Mouse (Mus musculus) lung, adult 2 months (tissue): ENCODE measurements around the gene Tspan10. TPM values are rescaled to one million over a fixed set of nuclear protein-coding genes. Genes with fewer than 3 reads are reported as not detected.
"Not testable (repeated sequence)": the region's sequence is repeated elsewhere in the genome, so short reads cannot be mapped to it uniquely, and the experiment has no call there.

Experiments used
- DNase-seq: peaks from one replicate; pipeline ENCODE4 v3.0.0; 2022
- H3K4me1 ChIP-seq: fragments of 200-500 bp; 2 replicates; pipeline ENCODE4 v1.6.1; 2011; ENCODE audit warnings: low read length; ENCODE audit not compliant: control insufficient read depth, insufficient read depth
- H3K4me3 ChIP-seq: fragments of 200-500 bp; replicated peaks from 2 replicates; pipeline ENCODE3; 2011; ENCODE audit warnings: low read depth, mild to moderate bottlenecking, control low read depth, low read length; ENCODE audit errors: extremely low read depth
- CTCF ChIP-seq: fragments of 200-500 bp; IDR thresholded peaks from 2 replicates; pipeline ENCODE4 v1.5.1; 2011; ENCODE audit warnings: mild to moderate bottlenecking, low read length, control low read depth; ENCODE audit not compliant: insufficient read depth
- POLR2A ChIP-seq: fragments of 200-500 bp; IDR thresholded peaks from 2 replicates; pipeline ENCODE4 v1.6.1; 2011; ENCODE audit warnings: low read depth, mild to moderate bottlenecking, control low read depth, low read length, borderline replicate concordance; ENCODE audit errors: extremely low read depth
- WGBS: fragments of 180-500 bp; shearing (Covaris S2); methylation state at CpG from one replicate; pipeline ENCODE4 v1.1.7; 2018; 5-methylcytosine and 5-hydroxymethylcytosine counted together
- polyA plus RNA-seq: library from polyadenylated mRNA; depleted of rRNA; stranded (reverse); fragments of >200 nt; gene quantifications from 2 replicates; pipeline ENCODE4 v1.2.3, GENCODE M21; 2012; rRNA removed

The Tspan10 gene
- polyA plus RNA-seq = 0.06 TPM in 1 of 2 replicates, not detected in the other

- WGBS = 83% methylated on average over 3 of the region's 3 CpGs
- TF ChIP-seq CTCF = no peak
- TF ChIP-seq POLR2A = no peak
- no peak for DNase-seq
- Histone ChIP-seq H3K4me1 (no peaks in the 10 kb centered on the region), H3K4me3 (no peak within 1 kb of the TSS)
Observed at GRCm38 (mm10) chr11:120442344-120442743, at the start of gene Tspan10. TSS of gene Tspan10 (plus strand) at chr11:120442644.

DNA sequence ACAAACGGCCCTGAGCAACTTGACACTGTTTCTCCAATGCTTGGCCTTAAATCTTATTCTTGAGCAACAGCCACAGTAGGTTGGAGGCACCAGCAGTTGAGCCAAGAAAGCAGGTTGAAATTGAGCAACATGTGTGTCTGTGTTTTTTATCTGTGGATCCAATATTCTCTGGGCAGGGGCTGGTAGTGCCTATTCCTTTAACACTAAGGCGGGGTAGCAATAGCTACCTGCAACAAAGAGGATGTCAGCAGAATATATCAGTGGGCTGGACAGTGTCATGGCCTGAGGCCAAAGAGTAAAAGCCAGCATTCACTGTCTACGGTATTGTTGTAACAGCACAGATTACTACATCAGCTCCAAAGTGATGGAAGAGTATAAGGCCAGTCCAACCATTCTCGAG is 46.8 kb upstream of the Tspan10 start:
- WGBS = 67% methylated on average over 4 of the region's 4 CpGs
- H3K4me3 ChIP-seq = no peak overlapping the region
- no peak for DNase-seq
- TF ChIP-seq CTCF = no peak
- no peak for TF ChIP-seq POLR2A
- no peaks in the 10 kb centered on the region; the same call in 1 of the 2 replicates for H3K4me1 ChIP-seq

GRCm38 (mm10) chr11:120397602-120398001 is 44.8 kb upstream of the Tspan10 start:
- no peak for DNase-seq
- WGBS = 70% methylated on average over 2 of the region's 2 CpGs
- TF ChIP-seq CTCF (no peak), POLR2A (no peak)

GRCm38 (mm10) chr11:120399319-120399718 is 43.1 kb upstream of the Tspan10 start:
- no peaks in the 10 kb centered on the region; the same call in 1 of the 2 replicates for H3K4me1 ChIP-seq
- no peak overlapping the region for H3K4me3 ChIP-seq
- 96% methylated on average over 2 of the region's 2 CpGs for WGBS
- no peak for DNase-seq
- TF ChIP-seq POLR2A (no peak), CTCF (no peak)

More at GRCm38 (mm10) chr11:120397602-120398001, 44.8 kb upstream of the Tspan10 start:
- Histone ChIP-seq H3K4me1 (no peaks in the 10 kb centered on the region; the same call in 1 of the 2 replicates), H3K4me3 (no peak overlapping the region)

GRCm38 (mm10) chr11:120404814-120405213 is 37.6 kb upstream of the Tspan10 start:
- TF ChIP-seq CTCF (no peak), POLR2A (no peak)
- 100% methylated on average over 1 of the region's 1 CpGs for WGBS
- H3K4me3 ChIP-seq = no peak overlapping the region
- no peaks in the 10 kb centered on the region for H3K4me1 ChIP-seq
- DNase-seq = no peak

DNA sequence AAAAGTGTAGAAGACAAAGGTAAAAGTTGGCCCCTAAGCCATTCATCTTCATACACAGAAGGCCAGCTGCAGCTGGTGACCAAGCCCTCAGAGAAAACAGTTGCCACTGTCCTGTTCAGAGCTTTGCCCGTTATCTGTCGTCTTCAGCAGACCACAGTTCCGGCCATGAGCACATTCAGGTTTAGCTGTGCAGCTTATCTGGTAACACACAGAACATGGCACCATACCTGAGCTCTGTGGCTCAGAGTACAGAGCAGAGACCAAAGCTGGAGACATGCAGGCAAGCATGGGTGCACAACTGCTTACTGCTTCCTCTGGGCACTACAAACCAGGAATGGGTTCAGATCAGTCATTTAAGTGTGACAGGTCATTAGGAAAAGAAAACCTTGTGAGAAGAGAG is 36.6 kb upstream of the Tspan10 start:
- H3K4me3 ChIP-seq = no peak overlapping the region
- 92% methylated on average over 3 of the region's 3 CpGs for WGBS
- TF ChIP-seq CTCF = no peak
- no peak for TF ChIP-seq POLR2A
- no peaks in the 10 kb centered on the region for H3K4me1 ChIP-seq
- DNase-seq = no peak

- TF ChIP-seq POLR2A = no peak
- TF ChIP-seq CTCF = no peak
- Histone ChIP-seq H3K4me3 (no peak overlapping the region), H3K4me1 (no peaks in the 10 kb centered on the region)
- no peak for DNase-seq
- WGBS = 83% methylated on average over 1 of the region's 1 CpGs
Observed at GRCm38 (mm10) chr11:120406445-120406844, 36.0 kb upstream of the Tspan10 start.

- not testable (repeated sequence) for H3K4me3 ChIP-seq, DNase-seq, H3K4me1 ChIP-seq
- 96% methylated on average over 8 of the region's 10 CpGs for WGBS
Observed at GRCm38 (mm10) chr11:120413621-120414020, 28.8 kb upstream of the Tspan10 start.

- H3K4me1 ChIP-seq = no peaks in the 10 kb centered on the region
- no peak overlapping the region for H3K4me3 ChIP-seq
- 90% methylated on average over 7 of the region's 7 CpGs for WGBS
- TF ChIP-seq POLR2A = no peak
- no peak for TF ChIP-seq CTCF
- no peak for DNase-seq
Observed at GRCm38 (mm10) chr11:120417852-120418251, 24.6 kb upstream of the Tspan10 start.

DNA sequence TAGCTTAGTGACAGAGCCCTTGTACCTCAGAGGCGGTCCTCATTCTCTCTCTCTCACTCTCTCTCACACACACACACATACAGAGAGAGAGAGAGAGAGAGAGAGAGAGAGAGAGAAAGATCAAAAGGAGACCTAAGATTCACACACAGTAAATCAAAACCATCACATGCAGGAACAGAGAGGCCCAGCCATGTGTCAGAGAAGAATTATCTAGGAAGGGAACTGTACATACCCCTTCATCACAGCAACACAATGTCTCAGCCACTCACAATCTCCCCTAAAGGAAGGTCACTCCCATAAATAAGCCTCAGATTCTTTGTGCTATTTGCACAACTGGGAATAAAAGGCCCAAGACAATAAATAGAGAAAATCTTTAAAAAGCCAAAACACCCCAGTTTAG is 23.9 kb upstream of the Tspan10 start:
- no peak for TF ChIP-seq POLR2A
- Histone ChIP-seq H3K4me3 (no peak overlapping the region), H3K4me1 (no peaks in the 10 kb centered on the region)
- DNase-seq = no peak
- WGBS = 94% methylated on average over 1 of the region's 1 CpGs
